Mouse (Mus musculus) hindbrain, embryonic 10.5 days (tissue): ENCODE results near the gene Slc7a5. TPM values are rescaled to one million over a fixed set of nuclear protein-coding genes. Genes with fewer than 3 reads are reported as not detected.

Experiments used
- DNase-seq: peaks from one replicate; pipeline ENCODE4 v3.0.0-alpha.2; 2017; ENCODE audit warnings: low spot score
- H3K27ac ChIP-seq: fragments of 300-500 bp; sonication (generic); 2 replicates; pipeline ENCODE4 v1.5.1; 2016; ENCODE audit warnings: mild to moderate bottlenecking, moderate library complexity
- H3K27me3 ChIP-seq: fragments of 300-500 bp; sonication (generic); 2 replicates; pipeline ENCODE4 v1.6.1; 2016; ENCODE audit warnings: mild to moderate bottlenecking; ENCODE audit not compliant: poor library complexity, insufficient read depth, severe bottlenecking
- H3K36me3 ChIP-seq: fragments of 300-500 bp; sonication (generic); 2 replicates; pipeline ENCODE4 v1.6.1; 2016; ENCODE audit warnings: mild to moderate bottlenecking, moderate library complexity
- H3K4me1 ChIP-seq: fragments of 300-500 bp; sonication (generic); replicated peaks from 2 replicates; pipeline ENCODE4 v1.6.1; 2016; ENCODE audit warnings: mild to moderate bottlenecking
- H3K4me3 ChIP-seq: fragments of 300-500 bp; sonication (generic); 2 replicates; pipeline ENCODE4 v1.5.1; 2016; ENCODE audit warnings: mild to moderate bottlenecking, moderate library complexity
- H3K9me3 ChIP-seq: fragments of 300-500 bp; sonication (generic); 2 replicates; pipeline ENCODE4 v1.6.1; 2016; ENCODE audit warnings: mild to moderate bottlenecking, moderate library complexity
- WGBS: fragments of 180-500 bp; shearing (Covaris S2); methylation state at CpG from one replicate; pipeline ENCODE4 v1.1.7; 2016; 5-methylcytosine and 5-hydroxymethylcytosine counted together
- polyA plus RNA-seq: library from polyadenylated mRNA; unstranded; fragments of >200 nt; fragmentation: Nextera tagmentation; extraction: Ambion mirVana; gene quantifications from 2 replicates; pipeline ENCODE4 v1.2.1, GENCODE M21; 2016

The Slc7a5 gene
- polyA plus RNA-seq, 1 experiment from 2014 or later: 27.2 TPM

- no peak for DNase-seq
- 77% methylated on average over 9 of the region's 9 CpGs for WGBS
- Histone ChIP-seq H3K27ac (no peak overlapping the region), H3K9me3 (no peaks in the 10 kb centered on the region), H3K36me3 (peaks cover 16% of the 10 kb centered on the region; the same call in 1 of the 2 replicates), H3K27me3 (peaks cover 8% of the 10 kb centered on the region; the same call in 1 of the 2 replicates), H3K4me3 (no peak overlapping the region), H3K4me1 (peaks cover 26% of the 10 kb centered on the region)
Observed at GRCm38 (mm10) chr8:121849303-121849702, 58.2 kb downstream of the Slc7a5 start.

- Histone ChIP-seq H3K36me3 (peaks cover 20% of the 10 kb centered on the region), H3K4me3 (no peak overlapping the region), H3K4me1 (peaks cover 26% of the 10 kb centered on the region), H3K27ac (no peak overlapping the region), H3K27me3 (peaks cover 8% of the 10 kb centered on the region; the same call in 1 of the 2 replicates), H3K9me3 (no peaks in the 10 kb centered on the region)
- 73% methylated on average over 10 of the region's 10 CpGs for whole genome bisulfite sequencing
- no peak for DNase-seq
Observed at GRCm38 (mm10) chr8:121848495-121848894, 59.0 kb downstream of the Slc7a5 start.

- peaks cover 25% of the 10 kb centered on the region for H3K36me3 ChIP-seq
- WGBS: 80% methylated on average over 6 of the region's 6 CpGs
Observed at GRCm38 (mm10) chr8:121847987-121848386, 59.5 kb downstream of the Slc7a5 start.

GRCm38 (mm10) chr8:121847261-121847822, 60.2 kb downstream of the Slc7a5 start:
- no peak for DNase-seq
- Histone ChIP-seq H3K27me3 (peaks cover 5% of the 10 kb centered on the region; the same call in 1 of the 2 replicates), H3K4me3 (no peak overlapping the region), H3K9me3 (no peaks in the 10 kb centered on the region), H3K4me1 (peaks cover 26% of the 10 kb centered on the region), H3K27ac (no peak overlapping the region), H3K36me3 (peaks cover 32% of the 10 kb centered on the region)
- 68% methylated on average over 10 of the region's 10 CpGs for WGBS

More at GRCm38 (mm10) chr8:121847987-121848386, 59.5 kb downstream of the Slc7a5 start:
- peaks cover 26% of the 10 kb centered on the region for H3K4me1 ChIP-seq
- H3K4me3 ChIP-seq: no peak overlapping the region
- H3K27me3 ChIP-seq: peaks cover 8% of the 10 kb centered on the region; the same call in 1 of the 2 replicates
- H3K9me3 ChIP-seq: no peaks in the 10 kb centered on the region
- no peak for DNase-seq
- no peak overlapping the region for H3K27ac ChIP-seq

- H3K27me3 ChIP-seq: peaks cover 3% of the 10 kb centered on the region; the same call in 1 of the 2 replicates
- peaks cover 22% of the 10 kb centered on the region for H3K4me1 ChIP-seq
Observed at GRCm38 (mm10) chr8:121846815-121847214, 60.7 kb downstream of the Slc7a5 start.

GRCm38 (mm10) chr8:121844765-121845164, 62.7 kb downstream of the Slc7a5 start:
- 55% methylated on average over 7 of the region's 7 CpGs for WGBS
- Histone ChIP-seq H3K27ac (no peak overlapping the region), H3K4me3 (no peak overlapping the region), H3K27me3 (peaks cover 3% of the 10 kb centered on the region; the same call in 1 of the 2 replicates), H3K9me3 (no peaks in the 10 kb centered on the region), H3K36me3 (peaks cover 45% of the 10 kb centered on the region), H3K4me1 (peaks cover 6% of the 10 kb centered on the region; the same call in 1 of the 2 replicates)
- no peak for DNase-seq

More at GRCm38 (mm10) chr8:121846815-121847214, 60.7 kb downstream of the Slc7a5 start:
- peaks cover 37% of the 10 kb centered on the region for H3K36me3 ChIP-seq
- H3K27ac ChIP-seq: no peak overlapping the region
- no peak overlapping the region for H3K4me3 ChIP-seq
- no peak for DNase-seq
- H3K9me3 ChIP-seq: no peaks in the 10 kb centered on the region

- Histone ChIP-seq H3K4me1 (peaks cover 6% of the 10 kb centered on the region; the same call in 1 of the 2 replicates), H3K4me3 (no peak overlapping the region), H3K36me3 (peaks cover 45% of the 10 kb centered on the region), H3K27me3 (no peaks in the 10 kb centered on the region), H3K9me3 (no peaks in the 10 kb centered on the region), H3K27ac (no peak overlapping the region)
- DNase-seq: no peak
- 83% methylated on average over 3 of the region's 3 CpGs for WGBS
Observed at GRCm38 (mm10) chr8:121843184-121843733, 64.2 kb downstream of the Slc7a5 start.

- Histone ChIP-seq H3K4me3 (no peak overlapping the region), H3K36me3 (peaks cover 45% of the 10 kb centered on the region), H3K4me1 (peaks cover 6% of the 10 kb centered on the region; the same call in 1 of the 2 replicates), H3K27ac (no peak overlapping the region), H3K27me3 (no peaks in the 10 kb centered on the region), H3K9me3 (no peaks in the 10 kb centered on the region)
- 89% methylated on average over 8 of the region's 8 CpGs for WGBS
- no peak for DNase-seq
Observed at GRCm38 (mm10) chr8:121842064-121842955, 65.2 kb downstream of the Slc7a5 start.

GRCm38 (mm10) chr8:121841242-121841641, 66.3 kb downstream of the Slc7a5 start:
- Histone ChIP-seq H3K9me3 (no peaks in the 10 kb centered on the region), H3K36me3 (peaks cover 44% of the 10 kb centered on the region), H3K4me1 (peaks cover 6% of the 10 kb centered on the region; the same call in 1 of the 2 replicates), H3K27me3 (no peaks in the 10 kb centered on the region), H3K4me3 (no peak overlapping the region), H3K27ac (no peak overlapping the region; the same call in 1 of the 2 replicates)
- peak; percentile 61 for DNase-seq
- WGBS: 49% methylated on average over 8 of the region's 8 CpGs

- DNase-seq: peak; percentile 67
- H3K4me3 ChIP-seq: peak overlapping the region; percentile 20; the same call in 1 of the 2 replicates
- H3K4me1 ChIP-seq: peaks cover 26% of the 10 kb centered on the region
- 17% methylated on average over 6 of the region's 6 CpGs for WGBS
- H3K27me3 ChIP-seq: no peaks in the 10 kb centered on the region
- H3K36me3 ChIP-seq: peaks cover 5% of the 10 kb centered on the region; the same call in 1 of the 2 replicates
- H3K27ac ChIP-seq: peak overlapping the region; percentile 84
- H3K9me3 ChIP-seq: no peaks in the 10 kb centered on the region
Observed at GRCm38 (mm10) chr8:121832503-121832902, 75.0 kb downstream of the Slc7a5 start.

- Histone ChIP-seq H3K36me3 (peaks cover 5% of the 10 kb centered on the region; the same call in 1 of the 2 replicates), H3K9me3 (no peaks in the 10 kb centered on the region), H3K27me3 (no peaks in the 10 kb centered on the region), H3K27ac (peak overlapping the region; percentile 84), H3K4me1 (peaks cover 26% of the 10 kb centered on the region), H3K4me3 (no peak overlapping the region)
- no peak for DNase-seq
- WGBS: 78% methylated on average over 2 of the region's 2 CpGs
Observed at GRCm38 (mm10) chr8:121832061-121832460, 75.4 kb downstream of the Slc7a5 start.
